Mouse (Mus musculus): ENCODE data around the gene Gpc5. TPM values are rescaled to one million over a fixed set of nuclear protein-coding genes. Genes with fewer than 3 reads are reported as not detected.

Gpc5 gene
- polyA plus RNA-seq, 1 experiment from 2014 or later = 1.5 TPM

DNA sequence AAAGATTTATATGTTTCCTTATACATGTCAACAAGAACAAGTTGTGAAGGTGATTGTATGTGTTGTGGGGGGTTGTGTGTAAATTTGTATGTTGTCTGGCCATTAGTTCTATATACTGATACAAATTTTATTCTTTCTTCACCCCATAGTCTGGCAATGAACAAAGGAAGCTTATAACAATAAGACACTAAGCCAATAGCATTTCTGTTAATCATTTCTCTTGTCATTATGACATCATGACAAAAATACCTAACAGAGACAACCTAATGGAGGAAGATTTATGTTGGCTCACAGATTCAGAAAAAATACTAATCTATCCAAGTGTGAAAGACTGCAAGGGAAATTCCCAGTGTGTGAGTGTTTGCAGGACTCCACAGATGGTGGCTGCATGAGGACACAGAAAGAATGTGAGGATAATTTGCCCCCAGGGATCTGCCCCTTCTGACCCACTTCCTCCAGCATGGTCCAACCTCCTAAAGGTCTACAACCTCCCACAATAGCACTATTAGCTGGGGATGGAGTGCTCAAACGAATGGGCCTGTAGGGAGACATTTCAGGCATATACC lies 1402.4 kb downstream of the Gpc5 start:
- no peak overlapping the region for H3K4me3 ChIP-seq
- H3K9ac ChIP-seq (replicated peaks) = no peak overlapping the region
- no peaks in the 10 kb centered on the region for H3K36me3 ChIP-seq
- H3K4me1 ChIP-seq = no peaks in the 10 kb centered on the region
- H3K27ac ChIP-seq (replicated peaks) = no peak overlapping the region
- 52% methylated on average over 1 of the region's 1 CpGs for WGBS
- ATAC-seq (ENCODE audit: low FRiP score, low read depth) = no peak
- H3K27me3 ChIP-seq = no peaks in the 10 kb centered on the region
- no peak overlapping the region for H3K4me2 ChIP-seq (replicated peaks)
- no peaks in the 10 kb centered on the region for H3K9me3 ChIP-seq

GRCm38 (mm10) chr14:116538216-116538615 lies 1446.2 kb downstream of the Gpc5 start:
- H3K4me2 ChIP-seq (replicated peaks) = no peak overlapping the region
- H3K9ac ChIP-seq (replicated peaks) = no peak overlapping the region
- H3K4me1 ChIP-seq = no peaks in the 10 kb centered on the region
- no peak overlapping the region for H3K4me3 ChIP-seq
- WGBS = 91% methylated on average over 3 of the region's 3 CpGs
- H3K27me3 ChIP-seq = no peaks in the 10 kb centered on the region
- no peak overlapping the region for H3K27ac ChIP-seq (replicated peaks)
- ATAC-seq (ENCODE audit: low FRiP score, low read depth) = no peak
- H3K36me3 ChIP-seq = no peaks in the 10 kb centered on the region
- no peaks in the 10 kb centered on the region for H3K9me3 ChIP-seq

- no peak overlapping the region for H3K9ac ChIP-seq (replicated peaks)
- H3K27me3 ChIP-seq = no peaks in the 10 kb centered on the region
- ATAC-seq (ENCODE audit: low FRiP score, low read depth) = no peak
- no peak overlapping the region for H3K27ac ChIP-seq (replicated peaks)
- H3K4me1 ChIP-seq = no peaks in the 10 kb centered on the region
- no peaks in the 10 kb centered on the region for H3K36me3 ChIP-seq
- H3K9me3 ChIP-seq = no peaks in the 10 kb centered on the region
- H3K4me3 ChIP-seq = no peak overlapping the region
- no peak overlapping the region for H3K4me2 ChIP-seq (replicated peaks)
Measured at GRCm38 (mm10) chr14:116543746-116544145, 1451.7 kb downstream of the Gpc5 start.

DNA sequence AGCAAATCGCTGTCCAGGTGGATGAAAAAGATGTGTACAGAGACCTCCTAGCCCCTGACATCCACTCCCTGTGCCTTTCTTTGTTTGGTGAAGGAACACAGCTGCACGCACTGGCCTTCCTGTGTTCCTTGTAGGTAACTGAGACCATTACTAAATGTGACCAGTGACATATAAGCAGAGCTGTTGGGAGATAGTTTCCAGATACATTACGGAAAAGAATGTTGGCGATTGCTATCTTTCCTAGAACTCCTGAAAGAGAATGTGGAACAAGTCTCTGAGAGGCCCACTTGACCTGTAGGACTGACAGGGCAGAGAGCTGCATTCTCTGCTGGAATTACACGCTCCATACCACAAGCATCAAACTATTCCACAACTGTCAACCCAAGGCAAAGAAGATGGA lies 1459.4 kb downstream of the Gpc5 start:
- H3K4me2 ChIP-seq (replicated peaks) = no peak overlapping the region
- no peaks in the 10 kb centered on the region for H3K4me1 ChIP-seq
- H3K9me3 ChIP-seq = no peaks in the 10 kb centered on the region
- no peak for ATAC-seq (ENCODE audit: low FRiP score, low read depth)
- H3K27ac ChIP-seq (replicated peaks) = no peak overlapping the region
- no peaks in the 10 kb centered on the region for H3K36me3 ChIP-seq
- no peak overlapping the region for H3K4me3 ChIP-seq
- no peak overlapping the region for H3K9ac ChIP-seq (replicated peaks)
- WGBS = 70% methylated on average over 5 of the region's 5 CpGs
- H3K27me3 ChIP-seq = no peaks in the 10 kb centered on the region

- Histone ChIP-seq H3K4me1 (no peaks in the 10 kb centered on the region), H3K36me3 (no peaks in the 10 kb centered on the region), H3K9me3 (no peaks in the 10 kb centered on the region), H3K4me2 (replicated peaks) (no peak overlapping the region), H3K9ac (replicated peaks) (no peak overlapping the region), H3K27me3 (no peaks in the 10 kb centered on the region), H3K27ac (replicated peaks) (no peak overlapping the region), H3K4me3 (no peak overlapping the region)
- 47% methylated on average over 7 of the region's 7 CpGs for WGBS
- no peak for ATAC-seq (ENCODE audit: low FRiP score, low read depth)
Measured at GRCm38 (mm10) chr14:116553316-116553715, 1461.3 kb downstream of the Gpc5 start.

GRCm38 (mm10) chr14:116558141-116558800 lies 1466.3 kb downstream of the Gpc5 start:
- no peak overlapping the region for H3K4me3 ChIP-seq
- no peaks in the 10 kb centered on the region for H3K9me3 ChIP-seq
- no peak overlapping the region for H3K4me2 ChIP-seq (replicated peaks)
- WGBS = 81% methylated on average over 9 of the region's 9 CpGs
- no peak for ATAC-seq (ENCODE audit: low FRiP score, low read depth)
- H3K27ac ChIP-seq (replicated peaks) = no peak overlapping the region
- H3K4me1 ChIP-seq = no peaks in the 10 kb centered on the region
- H3K9ac ChIP-seq (replicated peaks) = no peak overlapping the region
- no peaks in the 10 kb centered on the region for H3K27me3 ChIP-seq
- no peaks in the 10 kb centered on the region for H3K36me3 ChIP-seq

DNA sequence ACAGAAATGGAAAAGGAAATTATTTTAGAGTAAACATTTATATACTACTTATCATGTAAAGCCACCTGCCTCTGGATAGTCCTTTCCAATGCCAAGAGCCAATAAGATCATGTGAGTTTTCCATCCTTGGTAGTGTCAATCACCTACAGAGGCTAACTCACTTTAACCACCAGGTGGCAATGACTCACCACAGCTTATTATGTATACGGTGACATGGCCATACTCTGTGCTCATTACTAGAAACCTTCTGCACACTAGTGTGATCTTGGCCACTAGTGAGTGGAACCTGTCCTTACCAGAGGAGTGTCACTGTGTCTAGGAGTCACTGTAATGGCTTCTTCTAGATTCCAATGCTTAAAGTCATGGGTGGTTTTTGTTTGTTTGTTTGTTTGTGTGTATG lies 1468.0 kb downstream of the Gpc5 start:
- Histone ChIP-seq H3K4me1 (no peaks in the 10 kb centered on the region), H3K9ac (replicated peaks) (no peak overlapping the region), H3K4me2 (replicated peaks) (no peak overlapping the region), H3K36me3 (no peaks in the 10 kb centered on the region), H3K9me3 (no peaks in the 10 kb centered on the region), H3K27ac (replicated peaks) (no peak overlapping the region), H3K4me3 (no peak overlapping the region), H3K27me3 (no peaks in the 10 kb centered on the region)
- WGBS = 25% methylated on average over 1 of the region's 1 CpGs
- ATAC-seq (ENCODE audit: low FRiP score, low read depth) = peak; percentile 72

MicroRNA genes within 50 kb of the gene (microRNA counts, 519-probe panel; counts per million panel counts)
- microRNA mmu-miR-18a (6,321 counts per million, percentile 68 among the panel's probes with 10 or more counts), microRNA mmu-miR-19a (9,255 counts per million, percentile 96 among the panel's probes with 10 or more counts), microRNA mmu-miR-19b (8,529 counts per million, percentile 90 among the panel's probes with 10 or more counts), microRNA mmu-miR-20a+mmu-miR-20b (10,298 counts per million, percentile 99 among the panel's probes with 10 or more counts), microRNA mmu-miR-92a (2,153 counts per million, percentile 3 among the panel's probes with 10 or more counts)

Small RNA genes lying within 50 kb of the gene (microRNA-seq; reads per million reads assigned to microRNA genes)
- 70,170 reads per million, percentile 100 among the genes with 10 or more reads in this experiment for gene Mir17
- 10,415 reads per million, percentile 95 among the genes with 10 or more reads in this experiment for gene Mir18
- 142 reads per million, percentile 57 among the genes with 10 or more reads in this experiment for gene Mir19a
- 35.8 reads per million, percentile 40 among the genes with 10 or more reads in this experiment for gene Mir19b-1
- gene Mir20a = 27,068 reads per million, percentile 99 among the genes with 10 or more reads in this experiment
- 7,579 reads per million, percentile 94 among the genes with 10 or more reads in this experiment for gene Mir92-1
